Mouse (Mus musculus): ENCODE measurements at regions not wholly inside any gene's neighbourhood (a gene's known extent, or its start where the extent isn't known, plus 50 kb on each side); places are given as distances from the start of the nearest gene placed in this dataset.

- Histone ChIP-seq H3K4me3 (no peak overlapping the region), H3K4me1 (no peaks in the 10 kb centered on the region), H3K36me3 (no peaks in the 10 kb centered on the region), H3K9me3 (replicated peaks) (no peaks in the 10 kb centered on the region), H3K27me3 (ENCODE audit: low read depth, poor library complexity, severe bottlenecking) (no peaks in the 10 kb centered on the region), H3K27ac (no peak overlapping the region)
- no peak for DNase-seq (ENCODE audit: low spot score)
- WGBS, result 81% methylated on average over 5 of the region's 5 CpGs
Observed at GRCm38 (mm10) chr17:64229225-64229976, 102.3 kb downstream of the Pja2 start.

- Histone ChIP-seq H3K27ac (peak overlapping the region; percentile 19; the same call in 1 of the 2 replicates), H3K4me1 (peaks cover 31% of the 10 kb centered on the region), H3K27me3 (ENCODE audit: low read depth, poor library complexity, severe bottlenecking) (no peaks in the 10 kb centered on the region), H3K36me3 (no peaks in the 10 kb centered on the region), H3K4me3 (no peak overlapping the region), H3K9me3 (replicated peaks) (no peaks in the 10 kb centered on the region)
- peak; percentile 31 for DNase-seq (ENCODE audit: low spot score)
- 23% methylated on average over 7 of the region's 7 CpGs for WGBS
Observed at GRCm38 (mm10) chr17:64214599-64214998, 117.1 kb downstream of the Pja2 start.

GRCm38 (mm10) chr17:64213251-64213650, 118.5 kb downstream of the Pja2 start:
- DNase-seq (ENCODE audit: low spot score), result no peak
- Histone ChIP-seq H3K27ac (no peak overlapping the region), H3K4me1 (peaks cover 40% of the 10 kb centered on the region)

GRCm38 (mm10) chr17:64211281-64211680, 120.4 kb downstream of the Pja2 start:
- Histone ChIP-seq H3K27me3 (ENCODE audit: low read depth, poor library complexity, severe bottlenecking) (no peaks in the 10 kb centered on the region), H3K9me3 (replicated peaks) (no peaks in the 10 kb centered on the region), H3K4me3 (no peak overlapping the region), H3K27ac (no peak overlapping the region), H3K36me3 (no peaks in the 10 kb centered on the region), H3K4me1 (peaks cover 46% of the 10 kb centered on the region)
- 92% methylated on average over 8 of the region's 8 CpGs for WGBS
- peak; percentile 23 for DNase-seq (ENCODE audit: low spot score)

More at GRCm38 (mm10) chr17:64213251-64213650, 118.5 kb downstream of the Pja2 start:
- 87% methylated on average over 4 of the region's 4 CpGs for WGBS
- no peaks in the 10 kb centered on the region for H3K36me3 ChIP-seq
- no peaks in the 10 kb centered on the region for H3K27me3 ChIP-seq (ENCODE audit: low read depth, poor library complexity, severe bottlenecking)
- H3K9me3 ChIP-seq (replicated peaks), result no peaks in the 10 kb centered on the region
- no peak overlapping the region for H3K4me3 ChIP-seq

GRCm38 (mm10) chr17:64210366-64210765, 121.3 kb downstream of the Pja2 start:
- Histone ChIP-seq H3K27ac (no peak overlapping the region), H3K4me1 (peaks cover 54% of the 10 kb centered on the region), H3K36me3 (no peaks in the 10 kb centered on the region), H3K4me3 (no peak overlapping the region), H3K9me3 (replicated peaks) (no peaks in the 10 kb centered on the region), H3K27me3 (ENCODE audit: low read depth, poor library complexity, severe bottlenecking) (no peaks in the 10 kb centered on the region)
- DNase-seq (ENCODE audit: low spot score), result peak; percentile 28
- 49% methylated on average over 5 of the region's 5 CpGs for WGBS

GRCm38 (mm10) chr17:64209640-64210039, 122.1 kb downstream of the Pja2 start:
- peak; percentile 31 for DNase-seq (ENCODE audit: low spot score)
- 90% methylated on average over 10 of the region's 10 CpGs for WGBS

GRCm38 (mm10) chr17:64208152-64208855, 123.4 kb downstream of the Pja2 start:
- H3K4me1 ChIP-seq, result peaks cover 47% of the 10 kb centered on the region
- H3K9me3 ChIP-seq (replicated peaks), result no peaks in the 10 kb centered on the region
- H3K4me3 ChIP-seq, result no peak overlapping the region
- H3K36me3 ChIP-seq, result no peaks in the 10 kb centered on the region
- 87% methylated on average over 13 of the region's 13 CpGs for WGBS
- no peaks in the 10 kb centered on the region for H3K27me3 ChIP-seq (ENCODE audit: low read depth, poor library complexity, severe bottlenecking)
- H3K27ac ChIP-seq, result no peak overlapping the region
- DNase-seq (ENCODE audit: low spot score), result peak; percentile 21

More at GRCm38 (mm10) chr17:64209640-64210039, 122.1 kb downstream of the Pja2 start:
- no peaks in the 10 kb centered on the region for H3K27me3 ChIP-seq (ENCODE audit: low read depth, poor library complexity, severe bottlenecking)
- H3K36me3 ChIP-seq, result no peaks in the 10 kb centered on the region
- no peaks in the 10 kb centered on the region for H3K9me3 ChIP-seq (replicated peaks)
- H3K4me3 ChIP-seq, result no peak overlapping the region
- no peak overlapping the region for H3K27ac ChIP-seq
- H3K4me1 ChIP-seq, result peaks cover 48% of the 10 kb centered on the region

- Histone ChIP-seq H3K9me3 (replicated peaks) (no peaks in the 10 kb centered on the region), H3K4me3 (no peak overlapping the region), H3K27me3 (ENCODE audit: low read depth, poor library complexity, severe bottlenecking) (no peaks in the 10 kb centered on the region), H3K36me3 (no peaks in the 10 kb centered on the region), H3K27ac (peak overlapping the region; percentile 58; the same call in 1 of the 2 replicates), H3K4me1 (peaks cover 38% of the 10 kb centered on the region)
- DNase-seq (ENCODE audit: low spot score), result peak; percentile 30
- 51% methylated on average over 14 of the region's 14 CpGs for WGBS
Observed at GRCm38 (mm10) chr17:64206196-64206718, 125.5 kb downstream of the Pja2 start.

- peaks cover 25% of the 10 kb centered on the region for H3K4me1 ChIP-seq
- no peaks in the 10 kb centered on the region for H3K36me3 ChIP-seq
- no peak overlapping the region for H3K4me3 ChIP-seq
- WGBS, result 76% methylated on average over 7 of the region's 7 CpGs
- H3K27me3 ChIP-seq (ENCODE audit: low read depth, poor library complexity, severe bottlenecking), result no peaks in the 10 kb centered on the region
- DNase-seq (ENCODE audit: low spot score), result peak; percentile 24
- H3K9me3 ChIP-seq (replicated peaks), result no peaks in the 10 kb centered on the region
- no peak overlapping the region for H3K27ac ChIP-seq
Observed at GRCm38 (mm10) chr17:64203611-64204010, 128.1 kb downstream of the Pja2 start.

- H3K27me3 ChIP-seq (ENCODE audit: low read depth, poor library complexity, severe bottlenecking), result no peaks in the 10 kb centered on the region
- no peaks in the 10 kb centered on the region for H3K9me3 ChIP-seq (replicated peaks)
- no peak for DNase-seq (ENCODE audit: low spot score)
- no peak overlapping the region for H3K27ac ChIP-seq
- 86% methylated on average over 6 of the region's 6 CpGs for WGBS
- no peaks in the 10 kb centered on the region for H3K36me3 ChIP-seq
- peaks cover 25% of the 10 kb centered on the region for H3K4me1 ChIP-seq
- no peak overlapping the region for H3K4me3 ChIP-seq
Observed at GRCm38 (mm10) chr17:64202248-64202647, 129.5 kb downstream of the Pja2 start.

GRCm38 (mm10) chr17:64201609-64202008, 130.1 kb downstream of the Pja2 start:
- no peaks in the 10 kb centered on the region for H3K36me3 ChIP-seq
- peak; percentile 19 for DNase-seq (ENCODE audit: low spot score)

GRCm38 (mm10) chr17:64200092-64200877, 131.4 kb downstream of the Pja2 start:
- Histone ChIP-seq H3K4me3 (no peak overlapping the region), H3K9me3 (replicated peaks) (no peaks in the 10 kb centered on the region), H3K4me1 (peaks cover 11% of the 10 kb centered on the region; the same call in 1 of the 2 replicates), H3K27me3 (ENCODE audit: low read depth, poor library complexity, severe bottlenecking) (no peaks in the 10 kb centered on the region), H3K36me3 (no peaks in the 10 kb centered on the region), H3K27ac (no peak overlapping the region)
- peak; percentile 35 for DNase-seq (ENCODE audit: low spot score)
- 62% methylated on average over 14 of the region's 14 CpGs for WGBS

More at GRCm38 (mm10) chr17:64201609-64202008, 130.1 kb downstream of the Pja2 start:
- no peaks in the 10 kb centered on the region for H3K9me3 ChIP-seq (replicated peaks)
- H3K27ac ChIP-seq, result no peak overlapping the region
- 90% methylated on average over 5 of the region's 5 CpGs for WGBS
- H3K4me3 ChIP-seq, result no peak overlapping the region
- peaks cover 22% of the 10 kb centered on the region for H3K4me1 ChIP-seq
- no peaks in the 10 kb centered on the region for H3K27me3 ChIP-seq (ENCODE audit: low read depth, poor library complexity, severe bottlenecking)
